Mouse (Mus musculus) kidney, adult 2 months (tissue): ENCODE data around the gene Cldn14.

Source experiments
- CTCF ChIP-seq: fragments of 200-500 bp; conservative IDR thresholded peaks from 2 replicates; pipeline ENCODE4 v1.5.1; 2011; ENCODE audit warnings: low read depth, mild to moderate bottlenecking, control low read depth, low read length, moderate library complexity, mixed read lengths; ENCODE audit not compliant: insufficient read depth, insufficient read length
- POLR2A ChIP-seq: fragments of 200-500 bp; IDR thresholded peaks from one replicate; pipeline ENCODE4 v1.6.1; 2011; ENCODE audit warnings: low read depth, low read length, control low read depth

DNA sequence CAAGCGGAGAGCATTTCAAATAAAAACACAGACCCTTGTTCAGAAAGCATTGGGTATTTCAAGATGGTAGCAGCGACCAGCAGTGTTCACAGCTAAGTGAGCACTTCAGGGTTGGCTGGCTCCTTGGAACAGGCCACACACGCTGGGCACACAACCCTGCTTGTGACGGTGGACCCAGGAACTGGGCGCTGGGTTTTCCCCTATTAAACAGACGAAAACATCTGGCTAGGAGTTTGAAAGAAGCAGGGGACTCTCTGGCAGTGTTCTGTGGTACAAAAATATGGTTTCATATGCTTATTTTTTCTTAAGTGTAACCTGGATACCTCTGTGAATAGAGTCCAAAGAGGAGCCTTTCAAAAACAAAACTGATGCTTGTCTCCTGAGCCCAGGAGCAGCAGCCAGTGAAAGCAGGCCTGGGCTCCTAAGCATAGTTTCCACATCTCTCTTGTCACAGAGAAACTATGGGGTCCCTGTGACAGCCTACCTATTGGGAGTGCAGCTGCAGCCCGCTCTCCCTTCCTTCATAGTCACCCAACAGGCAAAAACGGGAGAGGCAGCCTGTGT is 82.9 kb downstream of the Cldn14 start:
- TF ChIP-seq CTCF (no peak), POLR2A (no peak)
